Mouse (Mus musculus) ES-E14 (cell line): Measurements from ENCODE around the gene Klhl32. TPM values are rescaled to one million over a fixed set of nuclear protein-coding genes. Genes with fewer than 3 reads are reported as not detected.

Source experiments
- DNase-seq: peaks from one replicate; pipeline ENCODE4 v3.0.0-alpha.2; 2013; ENCODE audit warnings: low read depth, low spot score
- H3K27ac ChIP-seq: 2 replicates; pipeline ENCODE4 v1.5.1; 2012; ENCODE audit warnings: low read depth, mild to moderate bottlenecking, low read length, moderate library complexity, mixed read lengths; ENCODE audit not compliant: poor library complexity, insufficient read depth, severe bottlenecking
- H3K36me3 ChIP-seq: 2 replicates; pipeline ENCODE4 v1.6.1; 2012; ENCODE audit warnings: mild to moderate bottlenecking, low read length, moderate library complexity, mixed read lengths; ENCODE audit not compliant: control insufficient read depth, poor library complexity, insufficient read depth, severe bottlenecking
- H3K4me1 ChIP-seq, 2 experiments: fragments of 150-350 bp in 1 of 2; sonication (generic) in 1 of 2; 2 replicates each; pipeline ENCODE4 v1.6.1; 2012; ENCODE audit warnings: low read length in 2 of 2, mild to moderate bottlenecking in 1 of 2, mixed read lengths in 1 of 2; ENCODE audit not compliant: control insufficient read depth in 2 of 2, insufficient read depth in 2 of 2, poor library complexity in 1 of 2
- H3K4me3 ChIP-seq, 2 experiments: fragments of 150-350 bp in 1 of 2; sonication (generic) in 1 of 2; 2 replicates each; pipeline ENCODE4 v1.5.1; 2012; ENCODE audit warnings: low read length in 2 of 2, low read depth in 1 of 2, mild to moderate bottlenecking in 1 of 2, mixed read lengths in 1 of 2; ENCODE audit not compliant: insufficient read depth in 1 of 2, poor library complexity in 1 of 2, severe bottlenecking in 1 of 2
- H3K9ac ChIP-seq: 2 replicates; pipeline ENCODE4 v1.6.1; 2012; ENCODE audit warnings: low read depth, mild to moderate bottlenecking, low read length, mixed read lengths; ENCODE audit not compliant: poor library complexity, insufficient read depth, severe bottlenecking
- H3K9me3 ChIP-seq: fragments of 150-350 bp; sonication (generic); 2 replicates; pipeline ENCODE4 v1.6.1; 2012; ENCODE audit warnings: low read depth, mild to moderate bottlenecking, low read length; ENCODE audit not compliant: control insufficient read depth, insufficient read depth
- CHD2 ChIP-seq: IDR thresholded peaks from 2 replicates; pipeline ENCODE4 v1.6.1; 2014; ENCODE audit warnings: mild to moderate bottlenecking, low read depth, low read length, inconsistent platforms
- HCFC1 ChIP-seq: IDR thresholded peaks from 2 replicates; pipeline ENCODE4 v1.6.1; 2012; ENCODE audit warnings: low read length, inconsistent platforms, borderline replicate concordance; ENCODE audit not compliant: insufficient read depth
- MAFK ChIP-seq: IDR thresholded peaks from 2 replicates; pipeline ENCODE4 v1.6.1; 2014; ENCODE audit warnings: mild to moderate bottlenecking, low read depth, low read length, inconsistent platforms; ENCODE audit not compliant: insufficient read depth
- ZC3H11A ChIP-seq: IDR thresholded peaks from 2 replicates; pipeline ENCODE4 v1.6.1; 2012; ENCODE audit warnings: low read depth, mild to moderate bottlenecking, inconsistent platforms, low read length, borderline replicate concordance
- ZNF384 ChIP-seq: IDR thresholded peaks from 2 replicates; pipeline ENCODE4 v1.6.1; 2012; ENCODE audit warnings: low read depth, low read length, inconsistent platforms
- in situ Hi-C, 2 experiments: fragments of 600-800 bp; cut with MboI; formaldehyde crosslinking; loops; one replicate each; pipeline ENCODE4 v1.15.1; 2025; ENCODE audit warnings: low sequenced_read_pairs in 2 of 2, inconsistent platforms in 1 of 2; ENCODE audit not compliant: unreplicated experiment in 2 of 2
- total RNA-seq: library from RNA; depleted of rRNA; stranded (reverse); fragments of 300-350 nt; gene quantifications from 2 replicates; pipeline ENCODE4 v1.2.3, GENCODE M21; 2012

The Klhl32 gene
- total RNA-seq, 1 experiment, result 0.49 TPM

DNA sequence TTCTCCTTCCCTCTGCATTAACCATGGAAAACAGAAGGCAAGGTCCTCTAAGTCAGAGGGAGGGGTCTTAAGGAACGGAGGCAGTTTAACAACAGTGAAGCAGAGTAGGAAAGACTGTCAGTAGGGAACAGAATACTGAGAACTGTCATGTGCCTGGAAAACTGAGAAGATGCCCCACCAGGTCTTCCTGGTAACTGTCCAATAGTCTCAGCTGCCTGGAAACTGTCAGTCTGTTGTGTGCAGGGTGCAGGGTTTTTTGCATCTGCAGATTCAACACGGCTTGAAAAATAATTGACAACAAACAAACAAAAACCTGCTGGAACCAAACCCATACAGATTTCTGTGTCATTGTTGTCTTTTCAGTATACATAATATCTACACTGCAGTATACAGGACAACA, 208.6 kb downstream of the Klhl32 start:
- Histone ChIP-seq H3K9me3 (no peaks in the 10 kb centered on the region), H3K4me1 (no peaks in the 10 kb centered on the region), H3K4me3 (no peak overlapping the region), H3K27ac (no peak overlapping the region), H3K36me3 (no peaks in the 10 kb centered on the region), H3K9ac (no peak overlapping the region)
- in situ Hi-C loops, result no loop called here
- TF ChIP-seq HCFC1 (no peak), ZNF384 (no peak), MAFK (no peak), CHD2 (no peak), ZC3H11A (no peak)
- DNase-seq, result no peak

DNA sequence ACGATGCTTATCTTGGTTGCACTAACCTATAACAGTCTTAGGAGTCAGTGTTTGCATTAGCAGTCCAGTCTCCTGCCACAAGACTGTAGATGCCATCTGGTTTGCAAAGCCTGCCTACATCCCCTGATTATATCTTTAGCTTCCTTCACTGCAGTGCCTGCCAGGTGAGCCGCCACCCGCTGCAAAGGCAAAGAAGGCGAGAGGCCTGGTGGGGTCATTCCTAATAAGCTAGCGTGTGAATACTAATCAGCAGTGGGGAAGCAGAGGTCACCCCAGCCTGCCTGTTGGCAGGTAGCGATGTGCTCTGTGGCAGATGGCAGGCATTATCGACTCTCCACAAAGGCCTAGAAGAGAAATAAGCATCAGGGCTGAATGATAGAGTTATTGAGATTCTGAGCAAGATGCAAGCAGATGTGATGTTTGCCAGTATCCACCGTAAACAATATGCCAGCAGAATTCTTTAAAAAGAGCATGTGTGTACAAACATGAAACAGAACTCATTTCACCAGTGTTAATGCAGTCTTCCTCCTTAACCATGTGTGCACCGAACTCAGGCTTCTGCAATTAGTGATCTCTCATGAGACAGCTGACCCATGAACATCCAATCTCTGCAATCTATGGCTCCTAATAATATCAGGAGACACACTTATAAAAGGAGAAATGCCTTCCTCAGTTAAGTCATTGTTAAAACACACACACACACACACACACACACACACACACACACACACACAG, 219.6 kb downstream of the Klhl32 start:
- H3K9me3 ChIP-seq, result no peaks in the 10 kb centered on the region
- no peak overlapping the region for H3K4me3 ChIP-seq
- H3K9ac ChIP-seq, result no peak overlapping the region
- no peak for TF ChIP-seq HCFC1
- TF ChIP-seq CHD2, result no peak
- no peak for TF ChIP-seq ZC3H11A
- no peak for TF ChIP-seq ZNF384
- TF ChIP-seq MAFK, result no peak
- H3K27ac ChIP-seq, result no peak overlapping the region; the same call in 1 of the 2 replicates
- no peak for DNase-seq
- H3K36me3 ChIP-seq, result no peaks in the 10 kb centered on the region
- H3K4me1 ChIP-seq, result no peaks in the 10 kb centered on the region
- in situ Hi-C loops, result no loop called here

DNA sequence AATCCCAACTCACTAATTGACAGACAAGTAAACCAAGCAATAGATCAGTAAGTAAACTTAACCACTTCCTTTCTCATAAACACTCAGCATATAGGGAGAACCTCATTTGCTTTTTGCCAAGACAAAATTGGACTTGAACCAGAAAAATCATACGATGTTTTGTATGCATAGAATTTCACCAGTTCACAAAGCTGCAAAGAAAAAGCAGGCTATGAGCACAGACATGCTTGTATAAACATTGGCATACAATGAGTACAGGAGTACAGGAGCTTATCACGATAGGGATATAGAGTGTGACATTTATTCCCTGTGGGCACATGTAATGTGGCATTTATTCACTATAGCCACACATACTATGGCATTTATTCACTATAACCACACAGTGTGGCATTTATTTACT, 220.5 kb downstream of the Klhl32 start:
- Histone ChIP-seq H3K4me1 (no peaks in the 10 kb centered on the region), H3K9ac (no peak overlapping the region), H3K9me3 (no peaks in the 10 kb centered on the region), H3K36me3 (no peaks in the 10 kb centered on the region), H3K4me3 (no peak overlapping the region), H3K27ac (no peak overlapping the region)
- DNase-seq, result no peak
- in situ Hi-C loops, result no loop called here
- TF ChIP-seq MAFK, result no peak
- no peak for TF ChIP-seq ZC3H11A
- TF ChIP-seq CHD2, result no peak
- TF ChIP-seq HCFC1, result no peak
- TF ChIP-seq ZNF384, result no peak

DNA sequence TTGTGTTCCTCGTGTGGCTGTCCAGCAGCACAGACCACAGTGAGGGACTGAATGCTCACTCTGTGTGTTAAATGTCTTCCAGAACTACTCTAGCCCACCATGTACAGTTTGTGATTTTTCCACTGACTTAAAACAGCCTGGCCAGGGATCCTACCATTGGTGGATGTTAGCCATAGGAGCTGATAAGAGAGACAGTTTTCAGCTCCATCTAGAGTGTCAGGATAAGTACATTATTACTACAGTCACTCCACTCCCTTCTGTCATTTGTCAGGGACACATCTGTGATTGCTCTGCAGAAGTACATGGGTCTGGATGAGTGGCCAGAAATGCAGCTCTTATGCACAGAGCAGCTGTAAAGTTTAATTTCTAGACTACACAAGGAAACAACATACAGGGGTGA, 223.1 kb downstream of the Klhl32 start:
- Histone ChIP-seq H3K36me3 (no peaks in the 10 kb centered on the region), H3K27ac (no peak overlapping the region), H3K9me3 (no peaks in the 10 kb centered on the region), H3K4me1 (no peaks in the 10 kb centered on the region), H3K4me3 (no peak overlapping the region), H3K9ac (no peak overlapping the region)
- TF ChIP-seq MAFK (no peak), HCFC1 (no peak)
- in situ Hi-C loops, result no loop called here
- no peak for DNase-seq

DNA sequence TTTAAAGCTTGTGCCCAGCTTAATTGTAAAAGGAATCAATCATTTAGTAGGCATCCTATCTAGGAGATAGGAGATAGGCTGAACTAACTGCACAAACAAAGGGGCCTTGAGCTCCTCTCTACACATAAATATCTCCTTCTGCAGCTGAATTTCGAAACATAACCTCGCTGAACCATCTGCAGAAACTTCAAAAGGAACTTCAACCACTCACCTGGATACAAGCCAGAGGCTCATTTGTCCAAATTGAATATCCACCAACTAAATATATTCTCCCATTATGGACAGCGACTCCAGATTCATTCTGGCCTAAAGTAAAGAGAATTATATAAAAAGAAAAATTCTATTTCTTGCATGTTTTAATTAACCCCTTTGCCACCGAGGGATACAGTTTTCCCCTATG, 224.2 kb downstream of the Klhl32 start:
- in situ Hi-C loops, result no loop called here

More for the DNA sequence above, 224.2 kb downstream of the Klhl32 start:
- TF ChIP-seq CHD2, result no peak
- no peak for TF ChIP-seq HCFC1
- no peak for TF ChIP-seq MAFK
- no peak for TF ChIP-seq ZNF384
- no peak for TF ChIP-seq ZC3H11A
- H3K4me1 ChIP-seq, result no peaks in the 10 kb centered on the region
- no peak overlapping the region for H3K9ac ChIP-seq
- no peak overlapping the region for H3K27ac ChIP-seq
- DNase-seq, result no peak
- no peaks in the 10 kb centered on the region for H3K36me3 ChIP-seq
- no peak overlapping the region for H3K4me3 ChIP-seq
- no peaks in the 10 kb centered on the region for H3K9me3 ChIP-seq
